ENCODE assay signal across 24 mouse cellular contexts in genomic region chr12:108642019-108642418, GRCm38 (mm10).
A peak's percentile ranks its signal among the peaks of the same experiment; 100 is the strongest.
DNase-seq lines count a peak whose midpoint lies in the region; ATAC-seq and TF ChIP-seq lines count a peak whose summit lies in the region.
"Had no signal": no experiment of that assay in that cellular context is flagged by ENCODE, and none has a peak within 500 bp of the region (broad histone marks: within the 10 kb centered on the region; RNA-seq: fewer than 3 reads in every experiment).

No protein-coding gene starts in this region.

- H3K4me3 ChIP-seq in heart, embryonic 13.5 days = no peak overlapping the region
- H3K4me3 ChIP-seq in kidney, embryonic 15.5 days (replicated peaks) = no peak overlapping the region
- H3K4me3 ChIP-seq in spleen, adult 2 months (ENCODE audit: extremely low read depth, insufficient read depth, insufficient read length) = no peak overlapping the region
- H3K4me3 ChIP-seq in limb, embryonic 10.5 days = no peak overlapping the region
- H3K4me3 ChIP-seq: forebrain, embryonic 10.5 days; forebrain, embryonic 13.5 days; gastrocnemius, adult 2 months; heart, adult 2 months; heart, embryonic 10.5 days; hindbrain, embryonic 12.5 days; hindbrain, embryonic 15.5 days had no signal

- ATAC-seq in heart, embryonic 13.5 days (ENCODE audit: extremely low read depth, insufficient number of reproducible peaks, low FRiP score, low TSS enrichment) = no peak
- ATAC-seq in kidney, embryonic 15.5 days (replicated peaks; ENCODE audit: low FRiP score) = peak; percentile 84
- ATAC-seq: activated CD4-positive, CD25-positive, alpha-beta regulatory T cell, adult 4 months; forebrain, embryonic 13.5 days; forebrain, embryonic 16.5 days had no signal

- no peak overlapping the region for H3K4me2 ChIP-seq in heart, embryonic 13.5 days
- H3K4me2 ChIP-seq in kidney, embryonic 15.5 days = no peak overlapping the region
- H3K4me2 ChIP-seq: forebrain, embryonic 13.5 days; hindbrain, embryonic 12.5 days; hindbrain, embryonic 15.5 days had no signal

- 0 out of 2 replicates have a peak, but pooled peaks cover 3% of the 10 kb centered on the region for H3K36me3 ChIP-seq in heart, embryonic 13.5 days
- peaks cover 5% of the 10 kb centered on the region; the same call in 1 of the 2 replicates for H3K36me3 ChIP-seq in kidney, embryonic 15.5 days
- H3K36me3 ChIP-seq in spleen, adult 2 months (ENCODE audit: control insufficient read depth, insufficient read depth, low read length) = peaks cover 3% of the 10 kb centered on the region; the same call in 1 of the 2 replicates
- H3K36me3 ChIP-seq in limb, embryonic 10.5 days = peaks cover 18% of the 10 kb centered on the region
- H3K36me3 ChIP-seq: heart, embryonic 10.5 days; hindbrain, embryonic 12.5 days; hindbrain, embryonic 15.5 days had no signal

- H3K9me3 ChIP-seq in heart, embryonic 13.5 days = no peaks in the 10 kb centered on the region
- H3K9me3 ChIP-seq in kidney, embryonic 15.5 days (replicated peaks) = no peaks in the 10 kb centered on the region
- H3K9me3 ChIP-seq in limb, embryonic 10.5 days (replicated peaks) = no peaks in the 10 kb centered on the region
- H3K9me3 ChIP-seq: forebrain, embryonic 10.5 days; forebrain, embryonic 13.5 days; heart, embryonic 10.5 days; hindbrain, embryonic 12.5 days; hindbrain, embryonic 15.5 days had no signal

- no peak for DNase-seq in heart, adult 18-20 months
- DNase-seq in kidney, adult 9 months = no peak
- no peak for DNase-seq in spleen, adult 2 months (ENCODE audit: low read depth in 1 of 2, low spot score in 2 of 2)
- no peak for DNase-seq in spleen, postnatal 14 days (ENCODE audit: low spot score in 2 of 2)
- DNase-seq in limb, embryonic 10.5 days (ENCODE audit: low spot score) = no peak
- DNase-seq: adrenal gland, adult 8-10 months; adrenal gland, postnatal 25 days; cerebellum, adult 11-12 months; cerebellum, adult 8-10 months; cerebellum, postnatal 10 days; cerebellum, postnatal 36 days; embryo, embryonic 11 days; gastrocnemius, adult 2 months; gastrocnemius, postnatal 14 days; heart, adult 2 months had no signal

- H3K27ac ChIP-seq in heart, embryonic 13.5 days (replicated peaks) = peak overlapping the region; percentile 29
- H3K27ac ChIP-seq in kidney, embryonic 15.5 days = peak overlapping the region; percentile 46
- peak overlapping the region; percentile 24 for H3K27ac ChIP-seq in spleen, adult 2 months (ENCODE audit: insufficient read depth, low read length)
- no peak overlapping the region for H3K27ac ChIP-seq in limb, embryonic 10.5 days
- H3K27ac ChIP-seq: forebrain, embryonic 10.5 days; forebrain, embryonic 13.5 days; gastrocnemius, adult 2 months; heart, adult 2 months; heart, embryonic 10.5 days; hindbrain, embryonic 12.5 days; hindbrain, embryonic 15.5 days had no signal

- no peak overlapping the region for H3K9ac ChIP-seq in heart, embryonic 13.5 days
- H3K9ac ChIP-seq in kidney, embryonic 15.5 days = no peak overlapping the region
- H3K9ac ChIP-seq: forebrain, embryonic 13.5 days; hindbrain, embryonic 12.5 days; hindbrain, embryonic 15.5 days had no signal

- no peak for TF ChIP-seq POLR2A in spleen, adult 2 months (IDR thresholded peaks at IDR 0.05; ENCODE audit: low read depth, low read length)

- WGBS in heart, embryonic 13.5 days = 63% methylated on average over 3 of the region's 3 CpGs
- 38% methylated on average over 3 of the region's 3 CpGs for WGBS in kidney, embryonic 15.5 days
- 64% methylated on average over 3 of the region's 3 CpGs for WGBS in spleen, adult 2 months
- 93% methylated on average over 3 of the region's 3 CpGs for WGBS in limb, embryonic 10.5 days

- no peaks in the 10 kb centered on the region for H3K27me3 ChIP-seq in heart, embryonic 13.5 days (replicated peaks)
- no peaks in the 10 kb centered on the region for H3K27me3 ChIP-seq in kidney, embryonic 15.5 days
- H3K27me3 ChIP-seq in spleen, adult 2 months (ENCODE audit: control insufficient read depth, insufficient read depth, low read length) = no peaks in the 10 kb centered on the region
- no peaks in the 10 kb centered on the region for H3K27me3 ChIP-seq in limb, embryonic 10.5 days (ENCODE audit: low read depth, poor library complexity, severe bottlenecking)
- H3K27me3 ChIP-seq: forebrain, embryonic 13.5 days; hindbrain, embryonic 12.5 days; hindbrain, embryonic 15.5 days had no signal

- TF ChIP-seq CTCF in spleen, adult 2 months (IDR thresholded peaks at IDR 0.05; ENCODE audit: extremely low read depth, insufficient read depth, insufficient read length, insufficient replicate concordance) = no peak

- peaks cover 61% of the 10 kb centered on the region for H3K4me1 ChIP-seq in heart, embryonic 13.5 days
- peaks cover 27% of the 10 kb centered on the region for H3K4me1 ChIP-seq in kidney, embryonic 15.5 days
- H3K4me1 ChIP-seq in spleen, adult 2 months (ENCODE audit: control insufficient read depth, insufficient read depth, insufficient read length) = peaks cover 65% of the 10 kb centered on the region; the same call in 1 of the 2 replicates
- no peaks in the 10 kb centered on the region for H3K4me1 ChIP-seq in limb, embryonic 10.5 days
- H3K4me1 ChIP-seq: forebrain, embryonic 10.5 days; forebrain, embryonic 13.5 days; hindbrain, embryonic 12.5 days had no signal
